Mouse (Mus musculus): ENCODE measurements around the gene Fancd2. TPM values are rescaled to one million over a fixed set of nuclear protein-coding genes. Genes with fewer than 3 reads are reported as not detected.

Gene Fancd2
- polyA plus RNA-seq, 1 experiment from 2014 or later = 4.3 TPM

GRCm38 (mm10) chr6:113514600-113514999, 16.9 kb upstream of the Fancd2 start:
- H3K27ac ChIP-seq (ENCODE audit: low read length) = no peak overlapping the region
- H3K9me3 ChIP-seq (ENCODE audit: control insufficient read depth, low read length) = no peaks in the 10 kb centered on the region
- no peak for ATAC-seq
- no peaks in the 10 kb centered on the region for H3K4me1 ChIP-seq (replicated peaks; ENCODE audit: control insufficient read depth, insufficient read depth, low read length)
- H3K9ac ChIP-seq (replicated peaks; ENCODE audit: low read depth, low read length) = no peak overlapping the region
- 95% methylated on average over 3 of the region's 3 CpGs for WGBS
- H3K4me3 ChIP-seq (replicated peaks; ENCODE audit: low read length) = no peak overlapping the region
- no peaks in the 10 kb centered on the region for H3K27me3 ChIP-seq (replicated peaks; ENCODE audit: control insufficient read depth, insufficient read depth, low read length)
- peaks cover 59% of the 10 kb centered on the region for H3K36me3 ChIP-seq (ENCODE audit: control insufficient read depth, insufficient read depth)
- no peak overlapping the region for H3K4me2 ChIP-seq (ENCODE audit: low read length)

- H3K4me1 ChIP-seq (replicated peaks; ENCODE audit: control insufficient read depth, insufficient read depth, low read length) = no peaks in the 10 kb centered on the region
- H3K4me3 ChIP-seq (replicated peaks; ENCODE audit: low read length) = no peak overlapping the region
- no peaks in the 10 kb centered on the region for H3K27me3 ChIP-seq (replicated peaks; ENCODE audit: control insufficient read depth, insufficient read depth, low read length)
- no peaks in the 10 kb centered on the region for H3K9me3 ChIP-seq (ENCODE audit: control insufficient read depth, low read length)
- H3K4me2 ChIP-seq (ENCODE audit: low read length) = no peak overlapping the region
- WGBS = 96% methylated on average over 8 of the region's 8 CpGs
- H3K9ac ChIP-seq (replicated peaks; ENCODE audit: low read depth, low read length) = no peak overlapping the region
- no peak overlapping the region for H3K27ac ChIP-seq (ENCODE audit: low read length)
- peaks cover 68% of the 10 kb centered on the region for H3K36me3 ChIP-seq (ENCODE audit: control insufficient read depth, insufficient read depth)
- no peak for ATAC-seq
Observed at GRCm38 (mm10) chr6:113517434-113518080, 13.9 kb upstream of the Fancd2 start.

DNA sequence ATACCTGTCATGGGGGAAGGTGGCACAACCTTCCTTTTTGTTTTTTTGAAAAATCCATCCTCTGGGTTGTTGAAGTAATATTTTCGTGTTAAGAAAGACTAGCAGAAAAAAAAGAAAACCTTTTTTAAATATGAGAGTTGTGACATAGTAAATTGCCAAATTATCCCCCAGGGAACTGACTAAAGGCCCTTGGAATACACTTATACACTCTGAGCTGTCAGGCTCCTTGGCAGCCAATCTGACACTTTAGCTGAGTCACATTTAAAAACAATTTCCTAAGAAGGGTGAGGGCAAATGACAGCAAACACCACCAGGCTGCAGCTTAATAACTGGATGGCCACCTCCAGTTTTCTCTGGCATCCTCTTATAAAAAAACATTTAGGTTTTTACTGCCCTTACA, 9.2 kb upstream of the Fancd2 start:
- no peak for ATAC-seq
- H3K9ac ChIP-seq (replicated peaks; ENCODE audit: low read depth, low read length) = no peak overlapping the region
- no peaks in the 10 kb centered on the region for H3K9me3 ChIP-seq (ENCODE audit: control insufficient read depth, low read length)
- H3K4me2 ChIP-seq (ENCODE audit: low read length) = no peak overlapping the region
- H3K4me3 ChIP-seq (replicated peaks; ENCODE audit: low read length) = no peak overlapping the region
- H3K36me3 ChIP-seq (ENCODE audit: control insufficient read depth, insufficient read depth) = peaks cover 29% of the 10 kb centered on the region
- H3K27ac ChIP-seq (ENCODE audit: low read length) = no peak overlapping the region
- 97% methylated on average over 1 of the region's 1 CpGs for WGBS
- H3K4me1 ChIP-seq (replicated peaks; ENCODE audit: control insufficient read depth, insufficient read depth, low read length) = no peaks in the 10 kb centered on the region
- no peaks in the 10 kb centered on the region for H3K27me3 ChIP-seq (replicated peaks; ENCODE audit: control insufficient read depth, insufficient read depth, low read length)

DNA sequence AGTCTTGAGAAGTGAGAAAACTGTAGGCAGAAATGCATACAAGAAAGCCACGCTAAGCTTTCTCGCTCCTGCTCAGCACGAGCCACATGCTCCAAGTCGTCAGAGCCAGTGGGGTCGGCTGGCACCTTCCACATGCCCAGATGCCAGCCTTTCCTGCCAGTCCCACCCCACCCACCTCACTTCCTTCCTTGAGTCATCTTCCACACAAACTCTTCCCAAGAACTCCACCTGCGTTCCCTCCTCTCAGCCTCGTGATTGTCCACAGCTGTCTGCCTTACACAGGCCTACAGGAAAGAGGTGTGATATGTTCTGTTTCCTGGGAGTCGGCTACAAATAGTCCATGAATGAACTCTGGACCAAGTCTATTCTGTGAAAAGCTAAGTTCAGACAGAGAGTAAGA, 8.1 kb upstream of the Fancd2 start:
- no peaks in the 10 kb centered on the region for H3K27me3 ChIP-seq (replicated peaks; ENCODE audit: control insufficient read depth, insufficient read depth, low read length)
- ATAC-seq = no peak
- H3K36me3 ChIP-seq (ENCODE audit: control insufficient read depth, insufficient read depth) = peaks cover 19% of the 10 kb centered on the region
- H3K9ac ChIP-seq (replicated peaks; ENCODE audit: low read depth, low read length) = no peak overlapping the region
- no peak overlapping the region for H3K4me2 ChIP-seq (ENCODE audit: low read length)
- no peak overlapping the region for H3K27ac ChIP-seq (ENCODE audit: low read length)
- WGBS = 92% methylated on average over 8 of the region's 8 CpGs
- H3K4me1 ChIP-seq (replicated peaks; ENCODE audit: control insufficient read depth, insufficient read depth, low read length) = no peaks in the 10 kb centered on the region
- H3K9me3 ChIP-seq (ENCODE audit: control insufficient read depth, low read length) = no peaks in the 10 kb centered on the region
- no peak overlapping the region for H3K4me3 ChIP-seq (replicated peaks; ENCODE audit: low read length)

- Histone ChIP-seq H3K4me1 (replicated peaks; ENCODE audit: control insufficient read depth, insufficient read depth, low read length) (peaks cover 15% of the 10 kb centered on the region), H3K4me3 (replicated peaks; ENCODE audit: low read length) (peak overlapping the region; percentile 95), H3K4me2 (ENCODE audit: low read length) (peak overlapping the region; percentile 60), H3K27ac (ENCODE audit: low read length) (no peak overlapping the region; the same call in 1 of the 2 replicates), H3K9ac (replicated peaks; ENCODE audit: low read depth, low read length) (peak overlapping the region; percentile 85), H3K36me3 (ENCODE audit: control insufficient read depth, insufficient read depth) (no peaks in the 10 kb centered on the region), H3K27me3 (replicated peaks; ENCODE audit: control insufficient read depth, insufficient read depth, low read length) (no peaks in the 10 kb centered on the region), H3K9me3 (ENCODE audit: control insufficient read depth, low read length) (no peaks in the 10 kb centered on the region)
- peak; percentile 23; the same call in 1 of the 2 replicates for ATAC-seq
- WGBS = 6% methylated on average over 7 of the region's 7 CpGs
Observed at GRCm38 (mm10) chr6:113531840-113532404, 440 bp downstream of the Fancd2 start.

DNA sequence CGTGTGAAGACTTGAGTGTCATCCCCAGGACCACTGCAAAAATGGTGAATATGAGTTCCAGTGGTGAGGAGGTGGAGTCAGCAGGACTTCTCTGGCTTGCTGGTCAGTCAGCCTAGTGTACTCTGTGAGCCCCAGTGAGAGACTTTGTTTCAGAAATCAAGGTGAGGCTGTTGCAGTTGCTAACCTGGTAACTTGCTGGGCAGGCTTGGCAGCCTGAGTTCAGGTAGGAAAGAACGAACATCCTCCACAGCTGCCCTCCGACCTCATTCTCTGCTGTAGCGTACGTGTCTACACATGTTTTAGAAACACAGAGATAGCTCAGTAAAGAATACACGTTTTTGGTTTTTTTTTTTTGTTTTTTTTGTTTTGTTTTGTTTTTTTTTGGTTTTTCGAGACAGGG, 3.4 kb downstream of the Fancd2 start:
- no peak overlapping the region for H3K9ac ChIP-seq (replicated peaks; ENCODE audit: low read depth, low read length)
- H3K4me2 ChIP-seq (ENCODE audit: low read length) = no peak overlapping the region
- no peaks in the 10 kb centered on the region for H3K9me3 ChIP-seq (ENCODE audit: control insufficient read depth, low read length)
- no peaks in the 10 kb centered on the region for H3K27me3 ChIP-seq (replicated peaks; ENCODE audit: control insufficient read depth, insufficient read depth, low read length)
- H3K4me1 ChIP-seq (replicated peaks; ENCODE audit: control insufficient read depth, insufficient read depth, low read length) = peaks cover 12% of the 10 kb centered on the region
- no peak overlapping the region for H3K27ac ChIP-seq (ENCODE audit: low read length)
- 88% methylated on average over 7 of the region's 7 CpGs for WGBS
- ATAC-seq = no peak
- no peak overlapping the region for H3K4me3 ChIP-seq (replicated peaks; ENCODE audit: low read length)
- no peaks in the 10 kb centered on the region for H3K36me3 ChIP-seq (ENCODE audit: control insufficient read depth, insufficient read depth)

DNA sequence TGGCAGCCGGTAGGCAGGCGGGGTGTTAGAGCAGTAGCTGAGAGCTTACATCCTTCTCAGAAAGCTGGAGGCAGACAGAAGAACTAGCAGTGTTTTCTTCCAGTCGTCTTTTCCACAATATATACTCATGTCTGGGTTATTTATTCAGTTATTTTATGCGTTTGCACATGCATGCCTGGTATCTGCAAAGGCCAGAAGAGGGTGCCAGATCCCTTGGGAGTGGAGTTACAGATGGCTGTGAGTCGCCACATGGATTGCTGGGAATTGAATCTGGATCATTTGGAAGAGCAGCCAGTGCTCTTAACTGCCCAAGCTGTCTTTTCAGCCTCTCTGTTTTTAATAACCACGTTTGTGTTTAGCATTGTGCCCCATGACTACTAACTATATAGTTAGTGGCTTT, 10.1 kb downstream of the Fancd2 start:
- no peak overlapping the region for H3K9ac ChIP-seq (replicated peaks; ENCODE audit: low read depth, low read length)
- no peaks in the 10 kb centered on the region for H3K36me3 ChIP-seq (ENCODE audit: control insufficient read depth, insufficient read depth)
- H3K9me3 ChIP-seq (ENCODE audit: control insufficient read depth, low read length) = no peaks in the 10 kb centered on the region
- 88% methylated on average over 6 of the region's 6 CpGs for whole genome bisulfite sequencing
- H3K4me3 ChIP-seq (replicated peaks; ENCODE audit: low read length) = no peak overlapping the region
- H3K27me3 ChIP-seq (replicated peaks; ENCODE audit: control insufficient read depth, insufficient read depth, low read length) = no peaks in the 10 kb centered on the region
- H3K4me2 ChIP-seq (ENCODE audit: low read length) = no peak overlapping the region
- no peak overlapping the region for H3K27ac ChIP-seq (ENCODE audit: low read length)
- no peaks in the 10 kb centered on the region for H3K4me1 ChIP-seq (replicated peaks; ENCODE audit: control insufficient read depth, insufficient read depth, low read length)
- ATAC-seq = no peak

DNA sequence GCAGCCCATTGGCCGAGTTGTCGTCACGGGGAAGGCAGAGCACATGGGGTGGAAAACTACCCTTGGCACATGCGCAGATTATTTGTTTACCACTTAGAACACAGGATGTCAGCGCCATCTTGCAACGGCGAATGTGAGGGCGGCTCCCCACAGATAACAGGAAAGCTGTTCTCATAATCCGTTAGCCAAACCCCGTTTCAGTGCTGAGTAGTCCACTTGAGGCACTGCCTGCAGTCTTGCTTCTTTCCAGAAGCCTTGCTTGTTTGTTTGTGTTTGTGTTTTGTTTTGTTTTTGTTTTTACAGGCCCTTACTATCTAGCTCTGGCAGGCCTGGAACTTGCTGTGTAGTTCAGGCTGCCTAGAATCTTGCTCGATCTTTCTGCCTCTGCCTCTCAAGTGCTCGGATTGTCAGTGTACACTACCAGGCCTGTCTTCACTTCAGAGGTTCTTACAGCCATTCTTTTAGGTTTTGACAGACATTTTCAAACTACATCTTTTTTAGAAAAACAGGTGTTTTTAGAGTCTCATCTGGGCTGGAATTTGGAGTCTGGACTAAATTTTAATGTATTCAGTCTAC, 12.5 kb downstream of the Fancd2 start:
- Histone ChIP-seq H3K4me3 (replicated peaks; ENCODE audit: low read length) (no peak overlapping the region), H3K36me3 (ENCODE audit: control insufficient read depth, insufficient read depth) (no peaks in the 10 kb centered on the region), H3K9me3 (ENCODE audit: control insufficient read depth, low read length) (no peaks in the 10 kb centered on the region), H3K4me1 (replicated peaks; ENCODE audit: control insufficient read depth, insufficient read depth, low read length) (no peaks in the 10 kb centered on the region), H3K27ac (ENCODE audit: low read length) (no peak overlapping the region), H3K9ac (replicated peaks; ENCODE audit: low read depth, low read length) (no peak overlapping the region), H3K27me3 (replicated peaks; ENCODE audit: control insufficient read depth, insufficient read depth, low read length) (no peaks in the 10 kb centered on the region), H3K4me2 (ENCODE audit: low read length) (no peak overlapping the region)
- WGBS = 89% methylated on average over 8 of the region's 12 CpGs
- no peak for ATAC-seq

DNA sequence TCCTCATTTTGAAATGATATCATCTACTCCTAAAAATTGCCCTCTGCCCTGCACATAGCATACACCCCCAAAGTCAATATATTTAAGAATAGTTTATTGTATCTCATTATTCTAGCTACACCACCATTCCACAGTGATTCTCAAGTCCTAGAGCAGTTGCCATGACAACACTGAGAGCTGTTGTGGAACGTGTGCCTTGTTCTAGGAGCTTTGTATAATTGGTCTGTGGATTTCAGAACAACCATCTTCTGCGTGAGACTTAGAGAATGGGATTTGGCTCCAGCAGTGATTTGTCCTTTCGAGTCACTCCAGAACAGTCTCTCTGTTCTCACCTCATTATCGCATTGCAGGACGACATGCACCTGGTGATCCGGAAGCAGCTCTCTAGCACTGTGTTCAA, 28.3 kb downstream of the Fancd2 start:
- H3K27me3 ChIP-seq (replicated peaks; ENCODE audit: control insufficient read depth, insufficient read depth, low read length) = no peaks in the 10 kb centered on the region
- no peak overlapping the region for H3K27ac ChIP-seq (ENCODE audit: low read length)
- no peak overlapping the region for H3K4me3 ChIP-seq (replicated peaks; ENCODE audit: low read length)
- H3K4me1 ChIP-seq (replicated peaks; ENCODE audit: control insufficient read depth, insufficient read depth, low read length) = no peaks in the 10 kb centered on the region
- no peak for ATAC-seq
- no peak overlapping the region for H3K9ac ChIP-seq (replicated peaks; ENCODE audit: low read depth, low read length)
- H3K36me3 ChIP-seq (ENCODE audit: control insufficient read depth, insufficient read depth) = no peaks in the 10 kb centered on the region
- H3K4me2 ChIP-seq (ENCODE audit: low read length) = no peak overlapping the region
- H3K9me3 ChIP-seq (ENCODE audit: control insufficient read depth, low read length) = no peaks in the 10 kb centered on the region
- WGBS = 65% methylated on average over 6 of the region's 6 CpGs

Data from forebrain, embryonic 16.5 days (tissue).